Mouse (Mus musculus) thymus, postnatal 25 days (tissue): ENCODE measurements around the gene Slc41a2.

ENCODE experiments used
- DNase-seq: peaks from one replicate; pipeline ENCODE4 v3.0.0; 2022

Gene Slc41a2

DNA sequence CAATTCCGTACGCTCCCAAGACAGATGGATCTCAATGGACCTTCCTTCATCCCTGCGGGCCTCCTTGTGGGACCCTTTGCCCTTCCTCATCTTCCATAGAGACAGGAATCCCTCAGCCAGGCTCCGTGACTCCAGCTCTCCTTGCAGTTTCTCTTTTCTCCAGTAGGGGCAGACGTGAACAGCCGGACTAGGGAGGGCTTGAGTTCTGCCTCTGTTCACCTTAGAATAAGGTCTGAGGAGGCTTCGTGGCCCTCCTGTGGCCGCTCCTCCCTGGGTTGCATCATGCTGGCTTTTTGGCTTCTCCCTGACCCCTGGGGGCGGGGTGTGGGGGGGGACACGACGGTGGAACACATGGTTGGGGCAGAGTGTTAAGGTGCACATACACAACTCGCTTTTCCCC, 118.0 kb downstream of the Slc41a2 start:
- peak; percentile 62 for DNase-seq

DNA sequence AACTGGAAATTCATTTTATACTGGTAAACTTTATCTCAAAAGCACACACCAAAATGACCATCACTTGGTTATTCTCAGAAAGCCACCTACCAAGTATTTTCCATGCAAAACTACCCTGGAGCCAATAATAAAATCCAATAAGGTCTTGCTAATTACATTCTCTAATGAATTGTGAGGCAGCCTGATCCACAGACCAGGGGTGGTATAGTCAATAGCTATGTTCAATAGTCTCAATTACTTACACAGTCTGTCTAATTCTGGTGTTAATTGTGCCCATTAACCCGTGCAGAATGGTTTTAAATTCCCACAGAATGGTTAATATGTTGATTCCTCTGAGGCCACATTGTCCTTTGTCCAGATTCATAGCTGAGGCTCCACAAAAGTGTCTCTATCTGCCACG, 118.9 kb downstream of the Slc41a2 start:
- no peak for DNase-seq

GRCm38 (mm10) chr10:83217256-83217655, 120.4 kb downstream of the Slc41a2 start:
- DNase-seq = no peak

DNA sequence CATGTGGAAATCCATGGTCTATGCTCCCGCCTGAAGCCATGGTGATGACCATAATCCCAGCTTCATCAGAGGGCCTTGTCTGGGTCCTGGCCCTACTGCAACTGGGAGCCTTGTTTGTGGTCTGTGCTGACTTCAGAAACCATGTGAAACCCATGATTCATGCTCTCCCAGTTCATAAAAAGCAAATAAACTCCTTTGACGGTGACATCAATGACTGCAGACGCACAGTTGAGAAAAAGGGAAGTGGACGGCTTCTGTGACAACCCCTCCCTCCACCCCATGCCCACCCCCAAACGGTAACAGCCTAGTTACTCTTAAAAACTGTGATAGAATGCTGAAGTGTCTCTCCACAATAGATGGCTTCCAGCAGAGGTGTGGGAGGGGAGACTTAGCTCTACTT, 122.1 kb downstream of the Slc41a2 start:
- DNase-seq = no peak

DNA sequence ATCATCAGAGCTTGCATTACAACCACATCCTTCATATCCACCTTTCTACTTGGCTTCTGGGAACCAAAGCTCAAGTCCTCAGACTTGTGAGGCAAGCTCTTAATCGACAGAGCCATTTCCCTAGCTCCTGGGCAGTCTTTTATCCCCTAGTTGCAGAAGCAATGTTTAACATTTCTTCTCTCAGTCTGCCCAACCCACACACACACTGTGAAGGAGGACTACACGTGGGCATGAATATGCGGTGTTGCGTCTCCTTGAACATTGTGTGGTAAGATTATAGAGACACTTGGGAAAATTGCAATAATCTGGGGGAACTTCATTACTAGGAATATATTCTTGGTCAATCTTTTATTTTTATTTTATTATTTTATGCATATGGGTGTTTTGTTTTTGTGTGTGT, 125.1 kb downstream of the Slc41a2 start:
- no peak for DNase-seq

- no peak for DNase-seq
These were observed 126.6 kb downstream of the Slc41a2 start for GRCm38 (mm10) chr10:83210968-83211583.

DNA sequence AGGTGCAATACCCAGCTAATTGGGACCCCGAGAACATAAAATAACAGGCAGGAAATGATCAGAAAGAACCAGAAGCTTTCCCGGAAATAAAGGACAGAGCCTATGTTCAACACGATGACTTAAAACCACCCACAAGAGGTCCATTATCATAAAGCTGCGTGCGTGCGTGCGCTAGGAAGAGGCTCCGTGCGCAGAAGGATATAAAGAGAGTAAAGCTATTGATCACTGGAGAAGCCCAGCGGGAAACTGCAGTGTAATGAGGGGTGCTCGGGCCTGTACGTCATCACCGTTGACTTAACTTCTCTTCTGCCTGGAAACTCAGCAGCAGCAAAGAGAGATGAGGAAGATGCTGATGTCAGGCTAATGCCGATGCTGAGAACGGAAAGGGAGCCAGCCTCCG, 127.6 kb downstream of the Slc41a2 start:
- DNase-seq = no peak

DNA sequence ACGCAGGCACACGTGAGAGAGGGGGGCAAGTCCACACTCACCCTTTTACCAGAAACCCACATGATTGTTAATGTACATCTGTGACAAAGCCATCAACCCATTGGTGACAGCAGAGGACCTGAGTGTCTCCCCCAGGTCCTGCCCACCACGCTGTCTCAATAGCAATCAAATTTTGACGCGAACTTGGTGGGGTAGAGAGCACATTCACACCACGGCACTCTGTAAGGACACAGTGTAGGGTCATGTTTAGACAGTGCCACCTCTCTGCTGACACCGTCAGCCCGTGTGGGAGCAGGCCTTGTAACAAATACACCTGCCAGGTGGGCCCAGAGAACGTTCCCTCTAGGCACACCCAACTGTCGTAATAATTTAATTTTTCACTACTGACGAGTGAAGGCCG, 128.3 kb downstream of the Slc41a2 start:
- DNase-seq = no peak

GRCm38 (mm10) chr10:83208436-83208835, 129.2 kb downstream of the Slc41a2 start:
- DNase-seq = no peak

DNA sequence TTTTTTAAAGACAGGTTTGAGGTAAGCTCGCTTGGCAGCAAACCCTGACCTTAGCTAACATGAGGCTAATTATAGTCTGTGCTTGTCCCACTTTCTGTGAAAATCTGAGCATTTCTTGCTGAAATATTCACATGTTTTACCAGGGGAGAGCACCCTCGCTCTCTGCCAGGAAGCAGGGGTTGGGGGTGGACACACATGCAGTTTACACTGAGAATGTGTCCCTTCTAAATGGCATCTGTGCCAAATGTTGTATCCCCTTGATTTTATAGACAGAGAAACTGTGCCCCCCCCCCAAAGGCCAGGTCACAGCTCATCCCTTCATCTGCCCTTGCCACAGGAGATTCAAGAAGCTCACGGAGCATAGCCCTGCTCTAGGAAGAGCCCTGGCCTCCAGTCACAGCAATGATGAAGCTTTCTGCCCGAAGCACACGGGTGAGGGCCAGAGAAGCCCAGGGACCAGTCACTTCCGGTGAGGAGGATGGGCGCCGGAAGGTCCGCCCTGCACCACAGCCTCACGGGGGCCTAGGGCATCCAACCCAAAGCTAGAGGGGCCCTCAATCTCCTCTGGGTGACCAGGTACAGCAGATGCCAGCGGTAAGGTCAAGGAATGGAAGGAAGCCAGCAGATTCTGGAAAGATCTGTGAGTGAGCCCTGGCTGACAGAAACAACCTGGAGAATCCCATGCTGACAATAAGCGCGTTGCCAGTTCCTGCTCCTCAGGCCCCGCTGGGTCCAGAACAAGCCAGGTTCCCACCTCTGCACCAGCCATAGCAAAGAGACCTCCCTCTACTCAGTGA, 134.6 kb downstream of the Slc41a2 start:
- DNase-seq = no peak

GRCm38 (mm10) chr10:83201525-83201924, 136.2 kb downstream of the Slc41a2 start:
- no peak for DNase-seq

DNA sequence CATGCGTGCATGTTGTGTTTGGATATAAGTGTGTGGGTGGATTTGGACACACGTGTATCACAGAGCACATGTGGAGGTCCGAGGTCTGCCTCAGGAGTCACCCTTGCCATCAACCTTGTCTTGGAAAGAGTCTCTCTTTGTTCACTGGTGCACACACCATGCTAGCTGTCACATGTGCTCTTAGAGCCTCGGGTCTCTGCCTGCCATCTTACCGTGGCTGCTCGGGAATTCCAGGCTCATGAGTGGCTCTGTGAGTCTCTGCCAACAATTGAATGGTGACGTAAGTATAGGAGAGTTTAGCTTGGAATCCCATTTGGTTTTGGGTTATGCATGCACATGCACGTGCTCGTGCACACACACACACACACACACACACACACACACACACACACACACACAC, 138.4 kb downstream of the Slc41a2 start:
- no peak for DNase-seq

GRCm38 (mm10) chr10:83198692-83199091, 139.0 kb downstream of the Slc41a2 start:
- DNase-seq = no peak

- DNase-seq = peak; percentile 86
These were observed 139.9 kb downstream of the Slc41a2 start for GRCm38 (mm10) chr10:83197690-83198336.

GRCm38 (mm10) chr10:83191982-83192381, 145.7 kb downstream of the Slc41a2 start:
- no peak for DNase-seq

GRCm38 (mm10) chr10:83191476-83191875, 146.2 kb downstream of the Slc41a2 start:
- DNase-seq = no peak

DNA sequence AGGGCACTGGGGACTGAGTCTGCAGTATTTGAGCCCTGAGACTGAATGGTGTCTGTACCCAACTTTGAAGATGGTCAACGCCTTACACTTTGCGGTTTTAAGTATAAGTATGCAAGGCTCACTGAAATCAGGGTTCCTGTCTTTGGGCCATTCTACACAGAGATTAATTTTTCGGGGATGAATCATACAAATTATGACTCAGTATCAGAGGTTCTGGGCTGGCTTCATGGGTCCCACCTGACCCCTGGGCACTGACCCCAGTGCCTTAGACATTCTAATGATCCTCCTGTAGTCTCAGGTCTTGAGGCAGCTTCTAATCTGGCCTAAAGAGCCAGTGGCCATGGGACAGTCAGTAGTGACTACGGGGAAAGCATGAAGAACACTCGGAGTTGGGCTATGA, 148.6 kb downstream of the Slc41a2 start:
- no peak for DNase-seq

DNA sequence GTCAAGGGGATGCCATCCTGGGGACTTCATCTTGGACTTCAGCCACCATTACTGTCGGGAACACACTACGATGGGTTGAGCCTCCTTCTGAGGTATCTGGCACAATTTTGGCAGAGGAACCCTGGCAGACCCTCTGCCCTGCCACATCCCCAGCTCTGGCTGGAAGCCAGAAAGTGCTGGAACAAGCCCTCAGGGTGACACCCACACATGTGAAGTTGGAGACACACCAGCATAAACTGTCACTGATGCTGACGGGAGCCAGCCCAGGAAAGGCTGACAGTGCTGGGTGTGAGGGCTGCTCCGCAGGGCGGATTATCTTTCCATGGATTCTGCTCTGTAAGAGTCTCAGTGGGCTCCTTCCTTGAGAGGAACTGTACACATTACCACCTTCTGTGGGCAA, 150.7 kb downstream of the Slc41a2 start:
- DNase-seq = no peak

- DNase-seq = no peak
These were observed 151.5 kb downstream of the Slc41a2 start for GRCm38 (mm10) chr10:83186167-83186566.

DNA sequence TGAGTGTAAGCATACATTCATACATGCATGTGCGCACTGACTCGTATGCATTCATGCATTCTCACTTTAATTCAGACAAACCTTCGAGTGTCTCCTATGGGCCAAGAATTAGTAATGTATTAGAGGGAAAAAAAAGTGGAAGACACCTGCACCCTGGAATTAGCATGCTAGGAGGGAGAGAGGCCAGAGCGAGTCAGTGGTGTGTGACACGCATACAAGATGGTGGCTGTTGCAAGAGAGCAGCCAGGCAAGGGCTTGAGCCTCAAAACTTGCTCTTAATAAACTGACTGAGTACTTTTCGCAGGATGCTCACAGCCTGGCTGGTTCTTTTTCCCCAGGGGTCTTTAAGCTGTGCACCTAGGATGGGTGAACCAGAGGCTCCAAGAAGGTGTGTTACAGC, 152.6 kb downstream of the Slc41a2 start:
- no peak for DNase-seq

DNA sequence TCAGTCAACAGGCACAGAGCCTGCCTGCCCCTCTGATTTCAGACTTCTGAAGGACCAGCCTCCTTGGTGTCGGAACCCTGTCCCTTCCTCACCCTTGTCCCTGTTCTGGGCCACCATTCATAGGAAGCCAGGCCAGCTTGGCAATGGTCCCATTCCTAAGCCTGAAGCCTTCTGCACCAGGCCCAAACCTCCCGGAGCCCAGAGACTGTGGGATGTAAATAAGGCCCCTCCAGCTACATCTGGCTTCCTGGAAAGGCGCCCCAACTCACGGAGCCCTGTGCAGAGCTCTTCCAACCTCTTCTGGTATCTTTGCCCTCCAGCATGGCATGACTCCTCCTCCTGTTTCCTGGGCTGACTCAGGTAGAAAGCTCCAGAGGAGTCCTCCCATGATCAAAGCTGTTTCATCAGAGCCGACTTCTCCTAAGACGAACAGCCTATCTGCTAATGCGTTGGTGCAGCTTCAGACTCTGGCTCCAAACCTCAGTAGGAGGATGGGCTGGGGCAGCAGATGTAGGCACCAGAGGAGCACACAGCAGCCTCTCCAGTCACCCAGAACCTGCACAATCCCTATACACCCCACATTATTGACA, 153.1 kb downstream of the Slc41a2 start:
- no peak for DNase-seq

GRCm38 (mm10) chr10:83183634-83184479, 153.8 kb downstream of the Slc41a2 start:
- DNase-seq = peak; percentile 44

DNA sequence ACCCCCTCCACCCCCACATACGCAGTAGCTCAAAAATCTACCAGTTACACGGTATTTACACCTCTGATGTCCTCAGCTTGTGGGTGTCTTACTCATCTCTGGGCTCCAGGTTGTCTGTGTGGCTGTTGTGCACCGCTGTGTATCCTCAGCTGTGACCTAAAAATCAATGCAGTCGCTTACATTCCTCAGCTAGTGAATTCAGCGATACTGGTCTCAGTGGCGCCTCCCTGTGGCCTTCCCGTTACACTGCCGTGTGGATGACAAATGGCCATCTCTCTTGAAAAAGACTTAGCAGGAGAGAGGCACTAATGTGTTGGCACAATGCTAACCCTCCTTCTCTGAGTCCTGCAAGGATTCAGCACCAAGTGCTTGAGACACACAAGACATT, 155.1 kb downstream of the Slc41a2 start:
- peak; percentile 72 for DNase-seq
